In the genomic region with DNA sequence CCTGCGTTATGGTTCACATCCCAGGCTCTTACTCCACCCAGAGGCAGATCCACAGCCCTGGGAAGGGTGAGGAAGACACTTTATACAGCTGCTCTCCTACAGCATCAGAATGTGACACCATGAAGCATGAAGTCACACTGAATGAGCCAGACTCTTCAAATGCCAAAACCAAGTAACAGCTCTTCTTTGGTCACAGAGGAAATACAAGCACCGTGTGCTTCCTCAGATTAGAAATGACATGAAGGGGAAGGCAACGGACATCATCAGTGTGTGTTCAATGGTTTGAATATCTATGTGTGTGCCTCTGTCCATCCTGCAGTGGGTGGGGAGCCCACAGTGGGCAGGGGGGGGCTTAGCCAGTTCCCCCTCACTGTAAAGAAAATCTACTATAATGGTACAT, we compare ENCODE assay signal across 19 mouse cellular contexts.
"Had no signal": no experiment of that assay in that cellular context is flagged by ENCODE, and none has a peak within 500 bp of the region (broad histone marks: within the 10 kb centered on the region; RNA-seq: fewer than 3 reads in every experiment).

No protein-coding gene starts in this region.

- H3K27ac ChIP-seq: liver, embryonic 15.5 days; midbrain, embryonic 13.5 days; midbrain, embryonic 15.5 days; neural tube, embryonic 13.5 days; neural tube, embryonic 15.5 days had no signal

- H3K27me3 ChIP-seq: liver, embryonic 15.5 days; midbrain, embryonic 13.5 days; midbrain, embryonic 15.5 days; neural tube, embryonic 13.5 days; neural tube, embryonic 15.5 days had no signal

- ATAC-seq: midbrain, embryonic 13.5 days; midbrain, embryonic 15.5 days had no signal

- H3K9ac ChIP-seq: liver, embryonic 15.5 days; lung, embryonic 14.5 days; midbrain, embryonic 13.5 days; midbrain, embryonic 15.5 days; neural tube, embryonic 13.5 days; neural tube, embryonic 15.5 days had no signal

- H3K9me3 ChIP-seq: liver, embryonic 15.5 days; midbrain, embryonic 13.5 days; midbrain, embryonic 15.5 days; neural tube, embryonic 13.5 days; neural tube, embryonic 15.5 days had no signal

- H3K4me1 ChIP-seq: liver, embryonic 15.5 days; midbrain, embryonic 15.5 days; neural tube, embryonic 13.5 days; neural tube, embryonic 15.5 days had no signal

- DNase-seq: lung, adult 18-20 months; lung, embryonic 14.5 days; lung, postnatal 10 days; lung, postnatal 4 days; retina, postnatal 1 day; right cerebral cortex, adult 18-20 months; right cerebral cortex, postnatal 25 days; right cerebral cortex, postnatal 4 days; spleen, adult 18-20 months; thymus, adult 18-20 months; thymus, postnatal 14 days; thymus, postnatal 36 days had no signal

- H3K36me3 ChIP-seq: liver, embryonic 15.5 days; midbrain, embryonic 13.5 days; midbrain, embryonic 15.5 days; neural tube, embryonic 13.5 days; neural tube, embryonic 15.5 days had no signal

- H3K4me2 ChIP-seq: liver, embryonic 15.5 days; lung, embryonic 14.5 days; midbrain, embryonic 11.5 days; midbrain, embryonic 13.5 days; midbrain, embryonic 15.5 days; neural tube, embryonic 13.5 days; neural tube, embryonic 15.5 days had no signal

- H3K4me3 ChIP-seq: liver, embryonic 15.5 days; midbrain, embryonic 13.5 days; midbrain, embryonic 15.5 days; myocyte; neural tube, embryonic 13.5 days; neural tube, embryonic 15.5 days had no signal
